Mouse (Mus musculus): Measurements from ENCODE around the gene Ccdc170. TPM values are rescaled to one million over a fixed set of nuclear protein-coding genes. Genes with fewer than 3 reads are reported as not detected.

Ccdc170 gene
- total RNA-seq, 2 experiments from 2014 or later = 0.28 to 0.38 TPM

DNA sequence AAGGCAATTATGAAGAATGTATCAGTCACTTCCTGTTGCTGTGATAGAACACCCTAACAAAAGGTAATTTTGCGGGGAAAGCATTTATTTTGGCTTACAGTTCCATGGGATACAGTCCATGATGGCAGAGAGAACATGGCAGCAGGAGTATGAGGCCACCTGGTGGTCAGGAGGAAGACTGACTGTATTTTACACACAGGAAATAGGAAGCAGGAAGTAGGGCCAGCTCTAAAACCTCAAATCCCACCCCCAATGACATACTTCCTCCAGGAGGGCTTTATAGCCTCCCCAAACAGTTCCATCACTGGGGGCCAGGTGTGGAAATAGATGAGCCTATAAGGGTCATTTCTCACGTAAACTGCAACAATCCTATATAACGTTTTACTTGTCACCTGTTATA lies 39.8 kb downstream of the Ccdc170 start:
- DNase-seq = no peak

DNA sequence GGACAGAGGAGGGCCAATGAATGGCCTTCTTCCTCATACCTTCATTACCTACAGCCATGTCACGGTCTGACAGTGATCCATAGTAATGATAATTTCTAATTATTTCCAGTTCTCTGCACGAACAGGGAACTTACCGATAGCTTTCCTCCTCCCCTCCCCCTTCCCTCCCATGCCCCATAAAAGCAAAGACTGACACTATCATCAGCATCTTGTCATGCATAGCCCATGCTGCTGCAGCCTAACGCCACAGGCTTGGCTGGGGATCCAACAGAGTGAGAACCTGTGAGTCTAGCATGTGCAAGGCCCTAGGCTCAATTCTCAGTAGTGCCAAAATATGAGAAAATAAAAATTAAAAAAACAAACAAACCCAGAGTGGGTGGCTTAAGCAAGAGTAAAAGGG lies 40.8 kb downstream of the Ccdc170 start:
- DNase-seq = no peak

DNA sequence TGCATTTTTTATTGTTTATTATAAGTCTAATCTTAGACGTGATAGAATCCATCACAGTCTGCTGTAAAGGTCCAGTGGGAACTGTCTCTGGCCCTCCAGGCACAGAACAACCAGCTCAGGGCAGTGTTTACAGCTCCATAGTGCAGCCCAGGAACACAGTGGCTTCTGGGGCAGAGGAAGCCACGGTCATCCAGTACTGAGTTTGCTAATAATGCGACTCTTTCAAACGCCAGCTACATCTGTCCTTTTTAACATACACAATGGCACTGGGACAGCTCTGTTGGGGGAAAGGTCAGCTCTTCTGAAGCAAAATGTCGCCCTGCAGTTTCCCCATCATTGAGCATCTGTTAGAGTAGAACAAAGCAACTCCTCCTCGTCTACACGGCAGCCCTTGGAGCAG lies 45.7 kb downstream of the Ccdc170 start:
- DNase-seq = no peak

DNA sequence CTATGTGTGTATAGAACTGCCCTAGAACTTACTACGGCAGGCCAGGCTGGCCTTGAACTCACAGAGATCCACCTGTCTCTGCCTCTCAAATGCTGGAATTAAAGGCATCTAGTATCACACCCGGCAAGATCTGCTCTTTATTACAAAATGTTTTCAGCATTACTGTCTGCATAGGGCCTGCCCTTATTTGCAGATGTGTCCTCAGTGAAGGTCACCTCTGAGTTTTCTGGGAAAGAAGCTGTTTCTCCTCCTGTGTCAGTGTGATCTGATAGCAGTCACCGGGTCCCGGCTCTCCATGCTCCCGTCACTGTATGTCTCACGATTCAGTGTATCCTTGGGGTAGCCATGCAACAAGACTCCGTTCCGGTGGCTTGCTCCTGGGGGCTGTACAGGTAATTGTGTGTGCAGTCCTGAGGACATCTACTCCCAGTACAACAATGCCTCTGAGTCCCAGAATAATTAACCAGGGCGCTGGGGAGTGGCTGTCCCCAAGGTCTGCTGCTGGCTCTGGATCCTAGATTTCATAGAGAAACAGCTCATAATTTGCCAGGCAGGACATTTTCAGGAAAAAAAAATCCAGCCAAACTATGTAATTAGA lies 48.4 kb downstream of the Ccdc170 start:
- no peak for DNase-seq

DNA sequence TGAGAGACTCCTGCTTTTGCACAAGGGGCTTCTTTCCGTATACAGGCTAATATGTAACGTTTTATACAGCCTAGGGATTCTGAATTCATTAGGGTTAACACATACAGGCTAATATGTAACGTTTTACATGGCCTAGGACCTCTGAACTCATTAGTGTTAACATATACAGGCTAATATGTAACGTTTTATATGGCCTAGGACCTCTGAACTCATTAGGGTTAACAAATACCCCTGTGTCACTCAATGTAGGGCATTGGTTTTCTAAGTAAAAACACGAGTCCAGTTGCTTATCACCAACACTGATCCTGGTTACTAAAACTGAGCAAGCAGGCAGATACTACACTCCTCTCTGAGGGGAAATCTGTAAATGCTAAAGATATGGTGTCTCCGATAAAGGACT lies 49.6 kb downstream of the Ccdc170 start:
- DNase-seq = no peak

DNA sequence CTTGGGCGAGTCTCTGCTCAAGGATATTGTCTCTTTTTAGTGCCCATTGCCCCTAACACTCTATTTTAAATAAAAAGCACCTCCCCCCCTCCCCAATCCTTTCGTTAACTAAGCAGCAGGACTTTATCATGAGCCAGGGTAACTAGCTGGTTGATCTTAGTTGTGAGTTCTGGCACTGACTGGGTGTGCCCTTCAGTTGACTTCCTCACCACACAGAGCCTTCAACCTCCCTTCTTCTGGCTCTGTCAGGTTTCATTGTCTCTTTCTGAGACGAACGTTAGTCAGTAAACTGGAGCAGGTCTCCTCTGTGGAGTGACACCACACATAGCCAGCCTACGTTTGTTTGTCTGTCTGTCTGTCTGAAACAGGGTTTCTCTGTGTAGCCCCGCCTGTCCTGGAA lies 50.4 kb downstream of the Ccdc170 start:
- DNase-seq = no peak

DNA sequence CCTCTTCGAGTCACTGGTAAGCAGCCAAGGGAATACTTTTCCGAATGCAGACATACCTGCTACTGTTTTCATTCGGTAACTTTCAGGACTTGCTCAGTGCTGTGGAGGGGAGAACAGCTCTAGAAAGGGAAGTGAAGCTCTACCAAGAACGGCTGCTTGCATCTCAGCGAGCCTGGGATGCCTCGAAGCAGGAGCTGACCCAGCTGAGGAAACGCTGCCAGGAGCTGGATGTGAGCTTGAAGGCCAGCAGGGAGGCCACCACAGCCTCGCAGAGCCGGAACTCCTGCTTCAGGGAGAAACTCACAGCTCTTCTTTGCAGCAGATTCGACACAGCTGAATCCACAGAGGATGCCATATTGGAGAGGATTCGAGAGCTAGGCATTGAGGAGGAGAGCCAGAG lies 51.6 kb downstream of the Ccdc170 start:
- peak; percentile 8 for DNase-seq

DNA sequence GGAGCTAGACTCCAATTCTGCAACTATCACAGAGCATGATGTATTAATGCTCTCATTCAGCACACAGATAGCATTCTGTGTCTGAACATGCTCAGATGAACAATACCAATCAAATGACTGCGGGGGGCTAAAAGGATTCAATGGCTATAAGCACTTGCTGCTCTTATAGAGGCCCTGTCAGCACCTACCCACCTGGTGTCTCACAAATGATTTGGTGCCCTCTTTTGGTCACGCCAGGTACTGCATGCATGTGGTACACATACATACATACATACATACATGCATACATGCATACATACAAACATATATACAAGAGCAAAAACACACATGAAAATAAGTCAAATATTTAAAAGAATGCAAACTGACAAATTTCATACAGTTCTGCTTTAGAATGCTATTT lies 63.2 kb downstream of the Ccdc170 start:
- DNase-seq = no peak

DNA sequence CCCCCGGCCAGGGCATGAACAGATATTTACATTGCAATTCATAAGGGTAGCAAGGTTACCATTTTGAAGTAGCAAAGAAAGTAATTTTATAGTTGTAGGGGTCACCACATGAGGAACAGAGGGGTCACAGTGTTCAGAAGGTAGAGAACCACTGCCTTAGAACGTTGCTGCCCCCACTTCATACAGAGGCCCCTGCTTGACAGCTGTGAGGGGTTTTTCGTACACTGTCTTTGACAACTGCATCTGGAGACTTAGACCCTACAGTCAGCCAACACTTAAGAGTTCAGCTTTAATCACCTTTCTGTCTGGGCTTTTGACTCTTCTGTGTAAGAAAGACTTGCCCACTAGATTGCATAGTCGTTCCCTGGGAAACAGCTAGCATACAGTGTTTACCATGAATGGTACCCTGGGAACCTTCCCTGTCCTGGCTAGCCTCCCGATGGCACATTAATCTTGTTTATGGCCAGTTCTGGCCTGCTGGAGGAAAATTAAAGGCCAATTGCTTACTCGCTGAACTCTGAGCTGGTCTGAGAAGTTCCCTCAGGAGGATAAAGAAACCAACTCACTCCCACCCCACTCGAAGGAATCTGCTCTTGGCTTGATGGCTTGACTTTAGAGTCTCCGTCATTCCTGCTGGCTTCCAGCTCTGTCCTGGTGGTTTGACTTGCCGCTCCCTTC lies 71.3 kb downstream of the Ccdc170 start:
- peak; percentile 55 for DNase-seq

DNA sequence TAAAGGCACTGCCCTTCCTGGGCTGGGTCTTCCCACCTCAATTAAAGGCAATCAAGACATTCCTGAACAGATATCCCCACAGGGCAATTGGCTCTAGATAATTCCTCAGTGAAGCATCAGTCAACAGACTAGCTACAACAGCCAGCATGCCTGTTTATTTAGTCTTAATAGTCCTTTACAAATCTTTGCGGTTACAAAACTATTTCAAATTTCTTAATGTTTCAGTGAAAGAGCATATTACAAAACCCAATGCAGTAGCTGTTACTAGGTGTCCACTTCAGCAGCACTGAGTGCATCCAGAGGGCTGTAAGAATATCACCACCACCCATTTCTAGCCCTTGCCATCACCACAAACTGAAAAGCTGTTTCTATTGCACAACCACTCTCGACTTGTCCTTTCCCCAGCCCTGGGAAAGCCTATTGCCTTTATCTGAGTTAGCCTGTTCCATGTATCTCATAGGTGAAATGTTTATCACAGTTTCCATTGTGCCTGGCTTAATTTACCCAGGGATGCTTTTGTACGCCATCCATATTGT lies 74.6 kb downstream of the Ccdc170 start:
- no peak for DNase-seq

DNA sequence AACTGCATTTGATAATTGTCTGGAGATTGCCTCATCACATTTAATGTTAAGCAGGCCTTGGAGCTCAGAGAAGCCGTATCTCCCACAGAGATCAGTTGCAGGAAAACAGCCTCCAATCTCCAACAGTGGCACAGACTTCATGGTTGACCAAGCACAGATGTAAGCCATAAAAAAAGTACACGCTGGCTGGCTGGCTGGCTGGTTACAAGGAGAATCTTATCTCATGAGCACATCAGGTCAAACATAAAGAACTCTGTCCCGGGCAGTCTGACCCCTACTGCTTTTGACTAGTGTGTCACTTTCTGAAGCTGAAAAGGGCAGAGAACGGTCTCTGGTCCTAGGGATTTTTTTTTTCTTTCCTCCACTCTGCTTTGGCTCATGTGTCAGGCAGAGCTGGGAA lies 76.8 kb downstream of the Ccdc170 start:
- DNase-seq = no peak

DNA sequence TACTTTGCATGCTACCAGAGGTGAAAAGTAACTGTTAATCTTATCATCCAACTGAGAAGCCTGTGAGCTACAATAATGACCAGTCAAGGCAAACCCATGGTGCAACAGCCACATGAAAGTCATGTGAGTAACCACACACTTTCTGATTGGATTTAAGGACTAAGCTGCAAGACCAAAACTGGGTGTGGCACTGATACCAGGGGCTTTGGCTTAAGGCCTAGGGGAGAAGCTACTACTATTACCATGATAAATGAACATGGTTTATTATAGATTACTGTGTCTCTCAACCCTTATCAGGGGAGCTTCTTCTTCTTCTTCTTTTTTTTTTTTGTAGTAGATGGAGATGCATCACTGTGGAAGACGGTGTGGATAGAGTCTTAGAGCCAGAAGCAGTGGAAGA lies 82.8 kb downstream of the Ccdc170 start:
- DNase-seq = no peak

DNA sequence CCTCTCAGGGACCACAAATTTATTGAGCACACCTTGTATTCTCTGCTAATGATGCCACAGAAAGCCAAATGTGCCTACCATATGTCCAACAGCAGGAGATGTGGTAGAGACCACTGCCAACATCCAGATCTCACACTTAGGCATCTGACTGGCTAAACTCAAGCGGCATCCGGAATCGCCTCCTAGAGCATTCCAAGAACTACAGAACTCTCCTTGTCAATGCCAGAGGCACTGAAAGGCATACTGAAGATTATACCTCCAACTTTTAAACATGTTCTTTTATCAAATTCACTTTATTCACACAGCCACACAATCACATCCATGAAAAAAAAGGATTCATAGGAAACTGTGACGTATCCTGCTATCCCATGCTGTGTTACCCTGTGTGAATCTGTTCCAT lies 88.5 kb downstream of the Ccdc170 start:
- DNase-seq = no peak

DNA sequence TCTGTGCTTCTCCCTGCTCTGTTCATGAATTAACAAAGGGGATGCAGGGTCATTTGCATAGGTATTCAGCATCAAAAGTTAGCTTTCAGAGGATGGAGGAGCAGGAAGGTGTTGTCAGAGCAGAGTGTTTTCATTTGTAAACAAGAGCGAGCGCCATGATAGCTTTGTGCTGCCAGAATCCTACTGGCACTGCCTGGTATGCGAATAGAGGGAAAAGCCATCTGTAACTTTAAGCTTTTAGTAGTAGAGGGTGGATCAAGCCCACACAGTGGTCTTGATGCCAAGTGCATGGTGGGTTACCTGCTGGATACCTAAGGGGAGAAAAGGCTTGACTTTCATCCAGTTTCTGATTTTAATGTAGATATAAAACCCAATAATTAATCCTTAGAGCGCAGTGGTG lies 89.0 kb downstream of the Ccdc170 start:
- DNase-seq = no peak

DNA sequence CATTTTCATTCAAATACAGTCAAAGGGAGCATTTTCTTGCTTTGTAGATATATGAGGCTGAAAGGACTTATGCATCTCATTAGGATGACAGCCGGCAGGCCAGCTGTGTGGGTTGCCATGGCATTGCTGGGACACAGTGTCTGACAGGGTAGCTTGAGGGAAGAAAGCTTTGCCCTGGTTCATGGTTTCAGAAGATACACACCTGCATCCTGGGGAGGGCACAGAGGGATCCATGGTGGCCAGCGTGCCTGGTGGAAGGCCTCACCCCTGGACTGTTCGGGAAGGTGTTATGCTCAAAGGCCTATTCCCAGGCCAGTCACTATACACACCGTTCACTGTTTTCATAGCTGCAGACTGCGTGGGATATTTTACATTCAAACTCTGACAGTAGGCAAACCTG lies 99.6 kb downstream of the Ccdc170 start:
- no peak for DNase-seq

DNA sequence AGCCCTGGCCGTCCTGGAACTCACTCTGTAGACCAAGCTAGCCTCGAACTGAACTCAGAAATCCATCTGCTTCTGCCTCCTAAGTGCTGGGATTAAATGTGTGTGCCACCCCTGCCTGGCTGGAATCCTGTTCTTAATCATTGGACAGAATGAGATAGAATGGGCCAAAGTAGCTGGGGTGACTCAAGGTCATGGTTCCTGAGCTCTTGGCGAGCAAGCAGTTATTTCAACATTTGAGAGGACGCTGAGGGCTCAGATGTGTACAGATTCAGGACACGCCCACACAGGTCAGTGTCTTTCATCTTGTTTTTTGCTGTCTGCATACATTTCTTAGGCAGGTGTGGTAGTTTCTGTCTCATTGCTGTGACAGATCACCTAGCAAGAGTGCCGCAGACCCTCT lies 104.4 kb downstream of the Ccdc170 start:
- DNase-seq = no peak

DNA sequence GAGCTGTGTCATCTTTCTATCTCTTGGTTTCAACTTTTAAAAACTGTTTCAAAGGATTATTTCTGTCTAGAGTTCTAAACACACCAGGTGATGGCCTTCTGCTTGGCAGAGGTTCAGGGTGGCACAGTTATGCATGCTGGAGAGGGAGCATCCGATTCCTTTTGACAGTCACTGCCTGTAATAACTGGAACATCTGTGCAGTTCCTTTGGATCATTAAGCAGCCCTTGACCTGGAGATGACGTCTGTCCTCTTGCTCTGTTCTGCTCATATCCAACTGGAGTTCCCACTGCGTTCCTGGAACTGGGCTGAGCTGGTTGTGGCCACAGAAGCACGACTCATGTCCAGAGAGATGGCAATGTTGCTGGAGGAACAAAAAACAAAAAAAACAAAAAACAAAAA lies 107.3 kb downstream of the Ccdc170 start:
- no peak for DNase-seq

DNA sequence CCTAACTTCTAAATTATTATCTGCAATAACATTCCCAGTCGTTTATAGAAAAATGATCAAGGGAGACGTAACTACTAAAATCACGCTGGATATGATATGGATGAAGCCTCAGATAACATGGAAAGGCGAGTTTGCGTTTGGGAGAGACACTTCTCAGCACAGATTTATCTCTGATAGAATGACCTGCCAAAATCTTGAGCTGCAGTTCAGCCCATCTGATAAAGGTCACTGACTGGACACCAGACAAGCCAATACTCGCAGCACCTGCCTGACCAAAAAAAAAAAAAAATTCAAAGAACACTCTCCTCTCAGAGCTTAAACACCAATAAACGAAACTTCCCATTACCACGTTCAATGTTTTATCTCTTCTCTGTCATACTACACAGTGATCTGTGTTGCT lies 108.7 kb downstream of the Ccdc170 start:
- no peak for DNase-seq

DNA sequence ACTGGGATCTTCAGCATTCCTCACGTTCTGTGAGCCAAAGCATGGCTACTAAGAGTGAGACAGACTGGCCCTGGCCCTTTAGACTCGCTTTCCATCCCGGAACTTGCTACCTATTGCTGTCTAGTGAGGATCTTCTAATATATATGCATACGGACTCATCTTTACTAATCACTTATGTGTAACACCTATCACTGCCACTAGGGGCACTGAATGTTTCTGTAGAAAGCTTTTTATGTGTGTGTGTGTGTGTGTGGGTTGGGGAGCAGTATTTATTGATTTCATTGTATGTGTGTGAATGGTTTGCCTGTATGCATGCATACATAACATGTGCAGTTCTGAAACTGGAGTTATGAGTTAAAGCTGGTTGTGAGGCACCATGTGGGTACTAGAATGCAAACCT lies 111.5 kb downstream of the Ccdc170 start:
- DNase-seq = no peak

DNA sequence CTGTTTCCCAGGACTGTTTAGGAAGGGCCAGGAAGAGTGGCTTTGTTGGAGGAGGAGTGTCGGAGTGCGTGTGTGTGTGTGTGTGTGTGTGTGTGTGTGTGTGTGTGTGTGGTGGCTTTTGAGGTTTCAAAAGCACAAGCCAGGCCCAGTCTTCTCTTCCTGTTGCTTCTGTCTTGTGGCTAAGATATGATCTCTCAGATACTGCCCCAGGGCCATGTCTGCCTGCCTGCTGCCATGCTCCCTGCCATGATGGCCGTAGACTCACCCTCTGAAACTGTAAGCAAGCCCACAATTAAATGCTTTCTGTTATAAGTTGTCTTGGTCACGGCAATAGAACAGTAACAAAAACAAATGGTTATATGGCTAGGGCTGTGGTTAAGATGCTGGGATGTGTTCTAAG lies 114.9 kb downstream of the Ccdc170 start:
- DNase-seq = no peak

DNA sequence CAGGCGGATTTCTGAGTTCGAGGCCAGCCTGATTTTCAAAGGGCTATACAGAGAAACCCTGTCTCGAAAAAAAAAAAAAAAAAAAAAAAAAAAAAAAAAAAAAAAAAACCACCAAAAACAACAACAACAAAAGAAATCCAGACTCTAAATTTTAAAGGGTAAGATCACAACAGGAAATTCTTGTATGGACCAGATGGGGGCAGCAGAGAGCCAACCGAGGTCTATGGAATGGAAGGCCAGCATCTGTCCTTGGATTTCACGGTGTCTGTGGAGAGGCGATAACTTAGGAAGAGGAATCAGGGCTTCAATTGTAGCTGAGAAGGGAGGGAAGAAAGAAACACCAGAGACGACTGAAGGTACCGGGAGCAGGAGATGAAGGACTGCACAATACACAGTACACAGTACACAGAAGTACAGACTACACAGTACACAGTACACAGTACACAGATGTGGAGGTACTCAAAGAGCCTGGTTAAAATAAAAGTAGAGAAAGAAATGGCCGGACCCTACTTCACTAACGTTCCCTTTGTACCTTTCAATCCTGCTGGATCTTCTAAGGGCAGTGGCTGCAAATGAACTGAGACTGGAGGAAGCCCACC lies 116.0 kb downstream of the Ccdc170 start:
- DNase-seq = no peak

DNA sequence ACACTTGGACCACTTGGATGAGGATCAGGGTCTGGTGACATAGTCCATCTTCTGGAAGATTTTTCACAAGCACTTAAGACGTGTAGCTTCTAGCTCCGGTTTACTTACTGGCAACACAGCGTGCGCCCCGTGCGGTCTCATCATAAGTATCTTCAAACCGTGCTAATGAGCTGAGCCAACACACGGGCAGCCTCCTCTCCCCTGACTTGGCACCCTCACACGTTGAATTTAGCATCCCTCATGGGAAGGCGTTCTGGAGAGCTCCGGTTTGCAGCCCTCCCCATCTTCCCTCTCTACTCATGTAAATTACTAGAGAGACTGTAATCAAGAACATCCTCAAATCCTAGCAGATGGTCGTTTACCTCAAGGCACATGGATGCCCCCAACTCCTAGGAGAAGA lies 116.6 kb downstream of the Ccdc170 start:
- DNase-seq = no peak

DNA sequence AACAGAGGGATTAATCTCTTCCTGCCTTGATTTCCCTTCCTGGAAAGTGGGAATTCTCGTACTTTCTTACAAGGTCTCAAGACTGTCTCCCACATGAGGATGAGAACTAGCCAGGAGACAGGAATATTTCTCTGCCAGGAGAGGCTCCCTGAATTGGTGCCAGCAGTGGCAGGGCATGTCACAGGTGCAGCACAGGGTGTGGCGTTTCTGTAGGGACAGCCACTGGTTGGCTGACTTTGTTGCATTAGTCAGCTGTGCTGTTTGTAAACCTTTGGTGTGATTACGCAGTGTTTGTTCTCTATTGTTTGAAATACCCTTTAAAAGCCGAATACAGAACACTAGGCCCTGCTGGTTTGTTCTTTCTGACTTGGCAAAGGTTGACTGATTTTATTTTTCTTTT lies 117.3 kb downstream of the Ccdc170 start:
- DNase-seq = no peak

Measured in gastrocnemius, postnatal 25 days (tissue).